Mouse (Mus musculus) fat pad, adult 2 months (tissue): ENCODE measurements around the gene Lsr.
"Not testable (repeated sequence)": the region's sequence is repeated elsewhere in the genome, so short reads cannot be mapped to it uniquely, and the experiment has no call there.

Source experiments
- DNase-seq: peaks from one replicate; pipeline ENCODE4 v3.0.0-alpha.2; 2011; ENCODE audit warnings: low read depth, low spot score; ENCODE audit errors: extremely low read depth

The Lsr gene

DNA sequence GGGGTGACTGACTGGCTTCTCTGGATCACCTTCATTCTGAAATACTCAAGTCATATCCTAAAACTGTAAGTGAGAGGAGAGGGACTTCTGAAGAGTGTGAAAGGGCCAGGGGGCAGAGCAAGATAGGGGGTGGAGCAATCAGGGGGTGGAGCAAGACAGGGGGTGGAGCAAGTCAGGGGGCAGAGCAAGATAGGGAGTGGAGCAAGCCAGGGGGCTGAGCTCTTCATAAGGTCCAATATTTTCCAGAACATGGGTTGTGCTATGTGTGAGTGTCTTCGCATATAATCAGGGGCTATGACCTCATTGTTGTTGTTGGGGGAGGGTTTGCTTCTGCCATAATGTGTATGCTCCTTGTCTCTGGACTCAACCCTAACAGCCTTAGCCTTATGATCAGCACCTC, 33.2 kb downstream of the Lsr start:
- not testable (repeated sequence) for DNase-seq

DNA sequence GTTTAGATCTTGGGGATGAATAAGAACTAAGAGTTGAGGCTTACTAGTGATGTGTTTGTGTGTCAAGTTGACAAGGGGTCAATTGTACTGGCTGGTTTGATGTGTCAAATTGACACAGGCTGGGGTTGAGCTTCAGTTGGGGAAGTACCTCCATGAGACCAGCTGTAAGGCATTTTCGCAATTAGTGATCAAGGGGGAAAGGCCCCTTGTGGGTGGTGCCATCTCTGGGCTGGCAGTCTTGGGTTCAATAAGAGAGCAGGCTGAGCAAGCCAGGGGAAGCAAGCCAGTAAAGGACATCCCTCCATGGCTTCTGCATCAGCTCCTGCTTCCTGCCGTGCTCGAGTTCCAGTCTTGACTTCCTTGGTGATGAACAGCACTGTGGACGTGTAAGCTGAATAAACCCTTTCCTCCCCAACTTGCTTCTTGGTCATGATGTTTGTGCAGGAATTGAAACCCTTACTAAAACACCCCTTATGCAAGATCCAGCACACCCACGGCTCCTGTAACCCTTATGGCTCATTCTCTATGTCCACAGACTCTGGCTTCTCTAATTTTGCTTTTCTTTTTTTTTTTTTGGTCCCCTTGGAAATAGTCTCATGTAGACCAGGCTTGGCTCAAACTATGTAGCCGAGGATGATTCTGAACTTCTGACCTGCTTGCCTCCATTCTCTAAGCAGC, 37.7 kb downstream of the Lsr start:
- not testable (repeated sequence) for DNase-seq

DNA sequence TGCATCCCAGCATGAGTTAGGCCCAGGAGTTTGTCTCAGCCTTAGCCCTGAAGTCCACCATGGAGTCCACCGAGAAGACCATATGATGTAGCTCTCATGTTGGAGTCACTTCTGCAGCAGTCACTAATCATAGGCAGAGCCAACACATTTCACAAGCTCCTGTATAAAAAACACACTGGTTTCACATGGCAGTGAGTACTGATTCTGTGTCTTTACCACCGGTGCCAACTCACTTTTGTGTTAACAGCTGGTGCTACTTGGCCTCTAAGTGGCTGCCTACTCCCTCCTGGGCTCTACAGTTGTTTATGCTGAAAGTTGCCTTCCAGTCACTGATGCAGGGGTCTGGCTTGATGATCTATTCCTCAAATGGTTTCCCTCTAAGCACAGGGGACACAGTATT, 48.7 kb downstream of the Lsr start, which contains the start of gene Hamp2:
Gene Hamp2 (minus strand): TSS at position 101 of the 400 bp plus-strand sequence.
- DNase-seq = not testable (repeated sequence)

DNA sequence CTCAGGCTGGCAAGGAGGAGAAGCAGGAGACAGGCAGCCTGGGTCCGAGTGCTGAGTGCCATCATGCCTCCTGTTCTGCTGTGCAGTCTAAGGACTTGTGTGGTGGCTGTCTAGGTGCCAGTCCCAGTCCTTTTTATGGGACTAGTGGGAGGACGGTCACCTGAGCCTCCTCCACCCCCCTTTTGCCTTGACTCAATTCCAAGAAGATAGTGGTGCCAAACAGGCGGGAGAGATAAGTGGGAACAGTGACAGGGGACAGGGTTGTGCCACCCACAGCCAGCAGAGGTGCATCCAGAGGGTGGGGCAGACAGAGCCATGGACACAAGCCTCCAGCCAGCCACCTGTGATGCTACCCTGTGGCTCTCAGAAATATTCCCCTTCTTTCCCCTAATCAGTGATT, 49.2 kb downstream of the Lsr start:
- DNase-seq = no peak

DNA sequence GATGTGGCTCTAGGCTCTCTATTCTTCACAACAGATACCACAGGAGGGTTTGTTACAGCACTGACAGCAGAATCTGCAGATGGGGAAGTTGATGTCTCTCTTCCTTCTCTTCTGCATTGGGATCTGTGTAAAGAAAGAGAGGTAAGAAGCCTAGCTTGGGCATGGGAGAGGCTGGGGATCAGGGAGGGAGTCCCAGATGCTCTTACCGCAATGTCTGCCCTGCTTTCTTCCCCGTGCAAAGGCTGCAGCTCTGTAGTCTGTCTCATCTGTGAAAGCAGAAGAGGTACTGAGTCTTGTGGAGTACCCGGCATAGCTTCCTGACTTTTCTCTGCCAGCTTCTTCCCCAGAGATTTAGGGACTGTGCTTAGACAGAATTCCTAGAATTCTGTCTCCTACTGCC, 50.8 kb downstream of the Lsr start:
- DNase-seq = not testable (repeated sequence)

DNA sequence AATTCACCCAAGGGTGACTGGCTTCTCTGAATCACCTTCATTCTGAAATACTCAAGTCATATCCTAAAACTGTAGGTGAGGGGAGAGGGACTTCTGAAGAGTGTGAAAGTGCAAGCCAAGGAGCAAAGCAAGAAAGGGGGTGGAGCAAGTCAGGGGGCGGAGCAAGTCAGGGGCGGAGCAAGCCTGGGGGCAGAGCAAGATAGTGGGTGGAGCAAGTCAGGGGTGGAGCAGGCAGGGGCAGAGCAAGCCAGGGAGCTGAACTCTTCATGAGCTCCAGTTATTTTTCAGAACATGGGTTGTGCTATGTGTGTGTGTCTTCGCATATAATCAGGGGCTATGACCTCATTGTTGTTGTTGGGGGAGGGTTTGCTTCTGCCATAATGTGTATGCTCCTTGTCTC, 53.0 kb downstream of the Lsr start:
- no peak for DNase-seq

DNA sequence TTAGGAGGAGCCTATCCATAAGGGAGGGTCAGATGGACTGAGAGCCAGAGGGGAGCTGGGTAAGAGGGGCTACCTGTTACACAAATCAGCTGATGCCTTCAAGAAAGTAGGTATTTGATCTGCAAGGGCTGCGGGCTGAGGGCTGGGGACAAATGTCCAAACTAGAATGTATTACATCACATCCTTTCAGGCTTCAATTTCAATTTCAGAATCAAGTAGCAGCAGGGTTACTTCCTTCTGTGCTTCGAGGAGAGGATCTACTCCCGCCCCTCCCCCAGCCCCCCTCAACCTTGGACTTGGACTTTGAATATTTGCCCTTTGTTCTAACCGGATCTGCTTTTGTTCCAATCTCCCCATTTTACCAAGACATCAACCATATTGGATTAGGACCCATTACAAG, 56.0 kb downstream of the Lsr start:
- no peak for DNase-seq

DNA sequence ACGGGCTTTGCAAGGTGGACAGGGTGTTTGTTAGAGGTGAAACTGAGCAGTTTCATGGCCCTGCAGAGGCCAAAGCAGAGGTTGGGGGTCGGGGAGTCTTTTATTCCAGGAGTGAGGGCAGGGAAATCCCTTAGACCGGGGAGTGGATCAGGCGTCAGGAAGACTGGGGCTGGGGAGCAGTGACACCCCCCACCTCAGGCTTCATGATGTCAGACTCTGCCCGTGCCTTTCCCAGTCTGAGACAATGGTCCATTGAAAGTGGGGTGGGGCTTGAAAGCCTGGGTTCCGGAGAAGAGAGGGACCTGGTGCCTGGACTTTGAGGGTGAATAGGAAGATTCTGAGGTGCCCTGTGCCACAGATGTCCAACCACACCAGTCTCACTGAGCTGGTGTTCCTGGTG, 56.6 kb downstream of the Lsr start:
- DNase-seq = no peak

DNA sequence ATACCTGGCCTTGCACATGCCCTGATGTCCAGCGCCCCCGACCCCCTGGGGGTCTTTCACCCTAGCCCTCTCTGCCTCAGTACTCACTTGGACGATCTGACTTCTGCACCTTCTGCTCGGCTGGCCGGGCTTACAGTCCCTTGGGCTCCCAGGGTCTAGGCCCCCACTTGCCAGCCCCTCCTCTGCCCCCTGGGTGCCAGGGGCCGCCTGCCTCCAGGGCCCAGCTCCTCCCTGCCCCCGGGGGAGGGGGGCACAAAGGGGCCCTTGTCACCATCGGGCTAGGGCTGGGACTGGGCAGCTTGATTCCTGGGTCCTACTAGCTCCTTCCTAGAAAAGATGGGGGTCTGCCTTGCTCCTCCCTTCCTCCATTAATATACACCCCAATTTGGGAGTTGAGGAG, 58.5 kb downstream of the Lsr start, which contains the start of gene Mag:
Gene Mag (minus strand): TSS at position 142 of the 400 bp plus-strand sequence.
- no peak for DNase-seq

DNA sequence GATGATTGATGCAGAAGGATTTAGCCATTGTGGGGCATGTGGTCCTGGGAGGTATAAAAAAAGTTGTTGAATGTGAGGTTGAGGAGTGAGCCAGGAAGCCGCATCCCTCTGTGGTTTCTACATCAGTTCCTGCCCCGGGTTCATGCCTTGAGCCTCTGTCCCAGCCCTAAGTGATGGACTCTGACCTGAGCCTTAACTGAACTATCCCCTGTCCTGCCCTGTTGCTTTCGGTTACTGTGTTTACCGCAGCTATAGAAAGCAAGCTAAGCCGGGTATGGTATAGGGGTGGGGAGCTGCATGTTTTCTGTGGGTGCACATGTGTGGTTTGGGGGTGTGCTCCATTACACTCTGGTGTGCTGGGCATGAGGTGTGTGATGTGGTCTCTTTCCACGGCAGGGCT, 63.5 kb downstream of the Lsr start:
- no peak for DNase-seq

DNA sequence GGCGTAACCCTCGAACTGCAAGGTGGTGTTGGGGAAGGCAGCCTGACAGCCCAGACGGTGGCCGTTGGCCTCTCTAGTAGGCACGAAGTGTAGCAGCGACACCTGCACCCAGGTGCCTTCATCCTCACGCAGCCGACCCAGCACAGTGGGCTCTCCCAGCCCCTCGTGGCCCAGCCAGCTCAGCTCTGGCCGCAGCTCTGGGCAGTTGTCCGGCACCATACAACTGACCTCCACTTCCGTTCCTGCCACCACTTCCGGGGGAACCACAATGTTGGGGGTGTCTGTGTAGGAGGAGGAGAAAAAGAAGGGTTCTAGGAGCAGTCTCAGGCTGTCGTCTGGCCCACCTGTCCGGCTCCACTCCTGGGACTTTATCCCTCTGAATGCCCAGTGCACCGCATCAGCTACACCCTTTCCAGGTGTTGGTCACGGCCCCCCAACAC, 64.3 kb downstream of the Lsr start:
- DNase-seq = no peak

DNA sequence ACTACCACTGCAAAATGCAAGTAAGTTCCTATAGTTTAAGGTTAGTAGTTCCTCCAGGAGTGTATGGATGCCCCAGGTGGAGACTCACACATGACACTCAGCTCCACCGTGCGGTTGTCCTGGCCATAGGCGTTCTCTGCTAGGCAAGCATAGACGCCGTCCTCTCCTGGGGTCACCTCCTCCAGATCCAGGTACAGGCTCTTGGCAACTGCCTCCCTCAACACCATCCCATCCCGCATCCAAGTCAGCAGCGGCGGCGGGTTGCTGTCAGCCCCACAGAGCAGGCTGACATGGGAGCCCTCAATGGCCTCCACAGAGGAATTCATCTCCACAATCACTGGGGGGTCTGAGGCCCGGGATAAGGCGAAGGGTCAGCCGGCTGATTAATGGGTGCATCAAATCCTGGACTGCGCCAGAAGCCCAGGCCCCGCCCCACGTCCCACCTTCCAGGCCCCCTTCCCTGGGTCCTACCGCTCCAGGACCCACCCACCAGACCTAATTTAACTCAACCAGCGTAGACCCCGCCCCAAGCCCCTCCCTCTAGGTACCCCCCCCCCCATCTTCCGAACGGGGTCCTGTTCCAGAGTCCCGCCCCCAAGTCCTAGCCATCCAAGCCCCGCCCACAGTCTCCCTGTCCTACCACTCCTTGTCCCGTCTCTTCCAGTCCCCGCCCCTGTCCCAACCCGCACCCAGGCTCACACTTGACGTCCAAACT, 64.8 kb downstream of the Lsr start:
- no peak for DNase-seq
